Mouse (Mus musculus): ENCODE results near the gene Atp6v1f. TPM values are rescaled to one million over a fixed set of nuclear protein-coding genes. Genes with fewer than 3 reads are reported as not detected.
A peak's percentile ranks its signal among the peaks of the same experiment; 100 is the strongest.

Gene Atp6v1f
- polyA plus RNA-seq, 1 experiment from 2014 or later: 439 TPM

DNA sequence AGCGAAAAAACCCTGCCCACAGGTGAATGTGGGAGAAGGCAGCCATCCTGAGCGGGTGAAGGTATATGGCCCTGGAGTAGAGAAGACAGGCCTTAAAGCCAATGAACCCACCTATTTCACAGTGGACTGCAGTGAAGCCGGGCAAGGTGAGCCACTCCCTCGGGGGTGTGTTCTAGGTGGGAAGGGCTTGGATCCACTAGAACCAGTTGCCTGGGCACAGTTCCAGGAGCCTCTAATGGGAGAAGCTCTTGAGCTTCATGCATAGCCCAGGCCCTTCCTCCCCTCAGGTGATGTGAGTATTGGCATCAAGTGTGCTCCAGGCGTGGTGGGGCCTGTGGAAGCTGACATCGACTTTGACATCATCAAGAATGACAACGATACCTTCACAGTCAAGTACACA, 22.2 kb upstream of the Atp6v1f start:
- Histone ChIP-seq H3K9me3 (ENCODE audit: control insufficient read depth) (no peaks in the 10 kb centered on the region), H3K9ac (ENCODE audit: low read depth, low read length) (no peak overlapping the region), H3K4me3 (ENCODE audit: low read depth, low read length) (no peak overlapping the region), H3K27ac (ENCODE audit: low read depth, low read length) (no peak overlapping the region), H3K4me2 (replicated peaks; ENCODE audit: low read depth) (no peak overlapping the region), H3K27me3 (replicated peaks; ENCODE audit: control insufficient read depth, insufficient read depth, low read length) (no peaks in the 10 kb centered on the region), H3K36me3 (ENCODE audit: control insufficient read depth, insufficient read depth) (peaks cover 8% of the 10 kb centered on the region; the same call in 1 of the 2 replicates), H3K4me1 (replicated peaks; ENCODE audit: control insufficient read depth, insufficient read depth, low read length) (no peaks in the 10 kb centered on the region)
- 89% methylated on average over 7 of the region's 7 CpGs for WGBS
- TF ChIP-seq CTCF (IDR thresholded peaks at IDR 0.05; ENCODE audit: low read depth): no peak
- ATAC-seq: no peak

DNA sequence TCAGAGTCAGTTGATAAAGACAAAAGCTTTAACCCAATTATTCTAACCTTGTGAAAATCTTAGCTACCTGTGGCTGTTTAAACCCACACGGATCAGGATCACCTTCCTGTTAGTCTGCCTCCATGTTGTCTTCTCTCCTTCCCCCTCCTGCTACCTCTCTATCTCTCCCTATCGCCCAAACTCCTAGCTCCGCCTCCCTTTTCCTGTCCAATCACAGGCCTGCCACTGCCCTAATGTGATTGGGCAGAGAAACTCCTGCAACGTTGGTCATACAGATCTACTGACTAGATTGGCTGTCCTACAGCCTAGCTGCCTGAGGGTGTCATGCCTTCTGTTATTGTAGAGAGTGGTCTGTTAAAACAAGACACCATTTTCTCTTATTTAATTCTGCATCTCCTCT, 17.7 kb upstream of the Atp6v1f start:
- H3K27ac ChIP-seq (ENCODE audit: low read depth, low read length): no peak overlapping the region
- no peaks in the 10 kb centered on the region for H3K9me3 ChIP-seq (ENCODE audit: control insufficient read depth)
- TF ChIP-seq CTCF (IDR thresholded peaks at IDR 0.05; ENCODE audit: low read depth): no peak
- ATAC-seq: no peak
- peaks cover 12% of the 10 kb centered on the region; the same call in 1 of the 2 replicates for H3K36me3 ChIP-seq (ENCODE audit: control insufficient read depth, insufficient read depth)
- no peak overlapping the region for H3K4me3 ChIP-seq (ENCODE audit: low read depth, low read length)
- H3K4me1 ChIP-seq (replicated peaks; ENCODE audit: control insufficient read depth, insufficient read depth, low read length): no peaks in the 10 kb centered on the region
- WGBS: 35% methylated on average over 4 of the region's 4 CpGs
- H3K27me3 ChIP-seq (replicated peaks; ENCODE audit: control insufficient read depth, insufficient read depth, low read length): no peaks in the 10 kb centered on the region
- H3K4me2 ChIP-seq (replicated peaks; ENCODE audit: low read depth): no peak overlapping the region
- no peak overlapping the region for H3K9ac ChIP-seq (ENCODE audit: low read depth, low read length)

GRCm38 (mm10) chr6:29450667-29451066, 16.9 kb upstream of the Atp6v1f start:
- no peak overlapping the region for H3K4me2 ChIP-seq (replicated peaks; ENCODE audit: low read depth)
- 92% methylated on average over 6 of the region's 6 CpGs for WGBS
- H3K36me3 ChIP-seq (ENCODE audit: control insufficient read depth, insufficient read depth): peaks cover 13% of the 10 kb centered on the region; the same call in 1 of the 2 replicates
- H3K4me3 ChIP-seq (ENCODE audit: low read depth, low read length): no peak overlapping the region
- no peaks in the 10 kb centered on the region for H3K9me3 ChIP-seq (ENCODE audit: control insufficient read depth)
- no peak for ATAC-seq
- no peak for TF ChIP-seq CTCF (IDR thresholded peaks at IDR 0.05; ENCODE audit: low read depth)
- no peak overlapping the region for H3K27ac ChIP-seq (ENCODE audit: low read depth, low read length)
- H3K27me3 ChIP-seq (replicated peaks; ENCODE audit: control insufficient read depth, insufficient read depth, low read length): no peaks in the 10 kb centered on the region
- no peaks in the 10 kb centered on the region for H3K4me1 ChIP-seq (replicated peaks; ENCODE audit: control insufficient read depth, insufficient read depth, low read length)
- no peak overlapping the region for H3K9ac ChIP-seq (ENCODE audit: low read depth, low read length)

DNA sequence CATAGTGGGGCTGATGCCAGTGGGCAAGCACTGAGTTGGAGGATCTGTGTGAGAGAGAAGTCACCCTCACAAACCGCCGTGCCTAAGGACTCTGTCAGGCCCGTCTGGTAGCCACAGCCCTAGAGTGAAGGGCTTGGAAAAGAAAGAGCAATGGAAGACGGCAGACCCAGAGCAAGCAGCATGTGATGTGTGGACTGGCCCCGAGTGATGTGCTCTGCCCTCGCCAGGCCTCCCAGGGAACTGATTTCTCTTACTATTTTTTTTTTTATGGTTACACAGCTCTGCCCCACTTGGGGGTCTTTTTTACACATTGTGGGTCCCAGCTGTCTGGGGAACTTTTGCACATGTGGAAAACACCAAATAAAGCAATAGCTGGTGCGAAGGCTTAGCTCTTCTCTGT, 6.0 kb upstream of the Atp6v1f start:
- Histone ChIP-seq H3K9ac (ENCODE audit: low read depth, low read length) (no peak overlapping the region), H3K4me3 (ENCODE audit: low read depth, low read length) (no peak overlapping the region), H3K27me3 (replicated peaks; ENCODE audit: control insufficient read depth, insufficient read depth, low read length) (no peaks in the 10 kb centered on the region), H3K4me1 (replicated peaks; ENCODE audit: control insufficient read depth, insufficient read depth, low read length) (no peaks in the 10 kb centered on the region), H3K27ac (ENCODE audit: low read depth, low read length) (no peak overlapping the region), H3K4me2 (replicated peaks; ENCODE audit: low read depth) (no peak overlapping the region), H3K36me3 (ENCODE audit: control insufficient read depth, insufficient read depth) (peaks cover 10% of the 10 kb centered on the region; the same call in 1 of the 2 replicates), H3K9me3 (ENCODE audit: control insufficient read depth) (no peaks in the 10 kb centered on the region)
- ATAC-seq: no peak
- 56% methylated on average over 7 of the region's 7 CpGs for WGBS
- 0 out of 2 replicates have a peak, but pooled peaks have one; percentile 7 for TF ChIP-seq CTCF (IDR thresholded peaks at IDR 0.05; ENCODE audit: low read depth)

GRCm38 (mm10) chr6:29463388-29463787, 4.1 kb upstream of the Atp6v1f start:
- H3K9me3 ChIP-seq (ENCODE audit: control insufficient read depth): no peaks in the 10 kb centered on the region
- no peak overlapping the region for H3K9ac ChIP-seq (ENCODE audit: low read depth, low read length)
- no peak overlapping the region for H3K4me2 ChIP-seq (replicated peaks; ENCODE audit: low read depth)
- H3K36me3 ChIP-seq (ENCODE audit: control insufficient read depth, insufficient read depth): peaks cover 10% of the 10 kb centered on the region; the same call in 1 of the 2 replicates
- WGBS: 69% methylated on average over 3 of the region's 3 CpGs
- H3K4me3 ChIP-seq (ENCODE audit: low read depth, low read length): no peak overlapping the region
- no peak for TF ChIP-seq CTCF (IDR thresholded peaks at IDR 0.05; ENCODE audit: low read depth)
- H3K27ac ChIP-seq (ENCODE audit: low read depth, low read length): no peak overlapping the region
- no peak for ATAC-seq
- H3K27me3 ChIP-seq (replicated peaks; ENCODE audit: control insufficient read depth, insufficient read depth, low read length): no peaks in the 10 kb centered on the region
- H3K4me1 ChIP-seq (replicated peaks; ENCODE audit: control insufficient read depth, insufficient read depth, low read length): no peaks in the 10 kb centered on the region; the same call in 1 of the 2 replicates

GRCm38 (mm10) chr6:29468851-29469250, 1.3 kb downstream of the Atp6v1f start:
- Histone ChIP-seq H3K4me3 (ENCODE audit: low read depth, low read length) (peak overlapping the region; percentile 63), H3K4me2 (replicated peaks; ENCODE audit: low read depth) (peak overlapping the region; percentile 79), H3K9me3 (ENCODE audit: control insufficient read depth) (no peaks in the 10 kb centered on the region), H3K9ac (ENCODE audit: low read depth, low read length) (no peak overlapping the region), H3K27ac (ENCODE audit: low read depth, low read length) (no peak overlapping the region), H3K36me3 (ENCODE audit: control insufficient read depth, insufficient read depth) (peaks cover 22% of the 10 kb centered on the region), H3K27me3 (replicated peaks; ENCODE audit: control insufficient read depth, insufficient read depth, low read length) (no peaks in the 10 kb centered on the region), H3K4me1 (replicated peaks; ENCODE audit: control insufficient read depth, insufficient read depth, low read length) (no peaks in the 10 kb centered on the region; the same call in 1 of the 2 replicates)
- TF ChIP-seq CTCF (IDR thresholded peaks at IDR 0.05; ENCODE audit: low read depth): no peak
- 75% methylated on average over 3 of the region's 3 CpGs for WGBS
- no peak for ATAC-seq

- H3K4me1 ChIP-seq (replicated peaks; ENCODE audit: control insufficient read depth, insufficient read depth, low read length): no peaks in the 10 kb centered on the region; the same call in 1 of the 2 replicates
- H3K4me3 ChIP-seq (ENCODE audit: low read depth, low read length): no peak within 1 kb of the TSS
- peaks cover 22% of the 10 kb centered on the region for H3K36me3 ChIP-seq (ENCODE audit: control insufficient read depth, insufficient read depth)
- H3K9me3 ChIP-seq (ENCODE audit: control insufficient read depth): no peaks in the 10 kb centered on the region
- TF ChIP-seq CTCF (IDR thresholded peaks at IDR 0.05; ENCODE audit: low read depth): no peak
- no peak within 1 kb of the TSS for H3K4me2 ChIP-seq (replicated peaks; ENCODE audit: low read depth)
- no peaks in the 10 kb centered on the region for H3K27me3 ChIP-seq (replicated peaks; ENCODE audit: control insufficient read depth, insufficient read depth, low read length)
- no peak within 1 kb of the TSS for H3K27ac ChIP-seq (ENCODE audit: low read depth, low read length)
- no peak within 1 kb of the TSS for H3K9ac ChIP-seq (ENCODE audit: low read depth, low read length)
- WGBS: 73% methylated on average over 4 of the region's 4 CpGs
- ATAC-seq: no peak
Measured at GRCm38 (mm10) chr6:29471137-29471536, 3.6 kb downstream of the Atp6v1f start, which contains the start of gene Atp6v1fnb. Atp6v1fnb (plus strand) TSS chr6:29471437.

Data from intestine, postnatal 0 days (tissue).